Mouse (Mus musculus) brain, adult 2 months (tissue): ENCODE measurements around the gene Klk7.
A peak's percentile ranks its signal among the peaks of the same experiment; 100 is the strongest.

Experiments
- DNase-seq: peaks from one replicate; pipeline ENCODE4 v3.0.0; 2011; ENCODE audit warnings: low read depth, low spot score

Gene Klk7

GRCm38 (mm10) chr7:43797333-43797769, 13.7 kb upstream of the Klk7 start, which contains the start of gene Klk8:
Klk8 (plus strand) TSS chr7:43797577.
- DNase-seq: no peak

DNA sequence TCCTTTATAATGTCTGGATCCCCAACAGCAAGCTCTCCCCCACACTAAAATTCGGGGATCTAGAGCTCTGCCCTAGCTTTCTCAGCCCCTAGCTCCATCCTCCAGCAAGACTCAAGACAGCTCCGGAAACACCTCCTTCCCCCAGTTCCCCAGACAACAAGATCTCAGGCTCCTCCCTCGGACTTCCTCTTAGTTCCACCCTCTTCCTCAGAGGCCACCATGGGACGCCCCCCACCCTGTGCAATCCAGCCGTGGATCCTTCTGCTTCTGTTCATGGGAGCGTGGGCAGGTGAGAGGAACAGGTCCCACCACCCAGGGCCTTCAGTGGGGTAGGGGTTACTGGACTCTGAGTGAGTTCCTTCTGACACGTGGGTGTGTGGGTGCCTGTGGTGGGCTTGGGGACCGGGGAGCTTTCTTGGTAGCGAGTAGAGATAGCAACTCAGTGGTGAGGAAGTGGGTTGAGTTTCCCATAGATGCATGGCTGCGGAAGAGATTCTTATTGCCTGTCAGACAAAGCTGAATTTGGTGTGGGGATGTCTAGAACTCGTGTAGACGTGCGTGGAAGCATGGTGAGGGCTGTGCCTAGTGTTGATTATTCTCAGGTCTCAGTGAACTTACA, 13.1 kb upstream of the Klk7 start:
- peak; percentile 16 for DNase-seq

DNA sequence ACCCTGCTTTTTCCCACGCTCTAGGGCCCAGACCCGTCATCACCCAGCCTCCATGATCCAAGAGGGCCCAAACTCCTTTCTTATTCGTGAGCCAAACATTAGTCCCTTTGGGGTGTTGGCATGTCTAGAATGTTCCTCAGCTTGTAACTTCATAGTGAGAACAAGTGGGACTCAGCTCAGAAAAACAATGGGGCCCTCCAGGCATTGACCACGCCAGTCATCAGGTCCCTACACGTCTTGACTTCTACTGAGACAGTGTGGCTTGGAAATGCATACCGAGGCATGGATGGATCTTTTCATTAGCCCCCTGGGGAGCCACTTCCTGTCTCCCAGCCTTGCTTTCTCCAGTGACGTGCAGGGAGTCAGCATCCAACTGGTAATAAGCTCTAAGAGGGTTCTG, 11.2 kb upstream of the Klk7 start:
- no peak for DNase-seq

DNA sequence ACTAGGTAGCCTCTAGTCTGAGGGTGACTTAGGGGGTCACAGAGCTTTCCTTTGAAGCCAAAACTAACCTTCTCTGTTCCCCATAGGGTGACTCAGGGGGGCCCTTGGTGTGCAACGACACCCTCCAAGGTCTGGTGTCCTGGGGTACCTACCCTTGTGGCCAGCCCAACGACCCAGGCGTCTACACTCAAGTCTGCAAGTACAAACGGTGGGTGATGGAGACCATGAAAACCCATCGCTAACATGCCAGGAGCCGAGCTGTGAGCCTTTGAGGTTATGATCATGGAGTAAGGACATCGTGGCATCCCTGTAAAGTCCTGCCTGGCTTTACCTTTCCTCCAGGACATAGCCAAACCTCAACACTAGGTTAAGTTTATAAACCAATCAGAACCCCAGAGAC, 4.1 kb downstream of the Klk7 start:
- DNase-seq: no peak

DNA sequence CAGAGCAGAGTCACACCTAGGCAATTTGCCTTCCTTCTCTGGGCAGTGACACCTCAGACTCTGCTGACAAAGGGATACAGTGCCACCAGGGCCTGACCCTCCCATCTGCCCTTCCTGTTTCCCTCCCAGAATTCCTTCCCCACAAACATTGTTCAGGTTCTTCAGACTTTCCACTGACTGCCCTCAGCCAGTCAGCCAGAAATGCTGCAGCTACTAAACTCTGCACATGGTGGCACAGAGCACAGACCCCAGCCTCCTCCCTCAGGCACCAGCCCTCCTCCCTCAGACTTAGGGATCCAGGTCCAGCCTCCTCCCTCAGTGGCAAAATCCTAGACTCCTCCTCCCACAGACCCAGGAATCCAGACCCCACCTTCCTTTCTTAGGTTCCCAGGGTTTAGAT, 5.7 kb downstream of the Klk7 start:
- no peak for DNase-seq

DNA sequence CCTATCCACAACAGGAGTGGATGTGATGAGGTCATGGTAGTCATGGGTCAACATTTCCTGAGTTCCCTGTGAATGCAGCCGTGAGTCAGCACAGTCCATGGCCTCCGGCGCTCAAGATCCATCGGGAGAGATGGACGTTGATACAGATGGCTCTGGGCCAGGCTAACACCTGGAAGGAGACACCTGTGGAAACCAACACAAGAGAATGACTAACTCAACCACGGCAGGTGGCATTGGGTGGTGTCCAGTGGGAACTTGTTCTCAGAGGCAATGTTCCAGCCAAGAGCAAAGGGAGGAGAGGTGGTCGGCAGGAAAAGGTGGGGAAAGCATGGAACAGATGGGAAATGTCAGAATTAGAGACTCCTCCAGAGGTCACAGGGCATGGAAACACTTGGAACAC, 10.5 kb downstream of the Klk7 start:
- no peak for DNase-seq

GRCm38 (mm10) chr7:43824199-43824598, 13.1 kb downstream of the Klk7 start, which contains the start of gene Klk6:
Klk6 (plus strand) TSS chr7:43824499.
- peak; percentile 43 for DNase-seq

- DNase-seq: no peak
Measured at GRCm38 (mm10) chr7:43826056-43826455, 15.0 kb downstream of the Klk7 start.

DNA sequence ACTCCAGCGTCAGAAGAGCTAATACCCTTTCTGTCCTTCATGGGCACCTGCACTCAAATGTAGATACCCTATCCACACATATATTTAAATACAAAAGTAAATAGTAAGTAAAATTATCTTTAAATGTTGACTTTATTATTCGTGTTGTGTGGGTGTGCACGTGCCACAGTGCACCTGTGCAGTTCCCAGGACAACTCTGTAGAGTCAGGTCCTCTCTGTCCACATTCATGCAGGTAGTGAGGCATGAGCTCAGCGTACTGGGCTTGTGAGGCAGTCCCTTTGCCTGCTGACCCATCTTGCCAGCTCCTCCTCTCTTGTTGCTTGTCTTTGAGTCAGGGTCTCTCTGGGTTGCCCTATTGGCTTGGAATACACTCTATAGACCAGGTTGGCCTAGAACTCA, 16.6 kb downstream of the Klk7 start:
- no peak for DNase-seq

DNA sequence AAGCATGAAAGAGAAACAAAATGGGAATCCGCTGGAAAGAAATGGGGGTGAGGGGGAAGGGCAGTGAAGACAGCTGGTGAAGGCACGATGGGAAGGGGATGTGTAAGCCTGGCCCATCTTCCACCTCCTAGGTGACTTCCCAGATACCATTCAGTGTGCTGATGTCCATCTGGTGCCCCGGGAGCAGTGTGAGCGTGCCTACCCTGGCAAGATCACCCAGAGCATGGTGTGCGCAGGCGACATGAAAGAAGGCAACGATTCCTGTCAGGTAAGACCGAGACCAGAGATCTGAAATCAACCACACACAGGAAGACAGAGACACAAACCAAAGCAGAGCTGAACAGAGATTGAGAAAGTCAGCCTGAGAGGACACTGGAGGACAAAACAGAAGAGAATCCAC, 17.9 kb downstream of the Klk7 start:
- no peak for DNase-seq

GRCm38 (mm10) chr7:43841701-43842100, 30.6 kb downstream of the Klk7 start, which contains the start of gene Klk5:
Klk5 (plus strand) TSS chr7:43841971.
- DNase-seq: no peak

- no peak for DNase-seq
Measured at GRCm38 (mm10) chr7:43843801-43844200, 32.7 kb downstream of the Klk7 start.

- no peak for DNase-seq
Measured at GRCm38 (mm10) chr7:43851616-43852015, 40.5 kb downstream of the Klk7 start.

GRCm38 (mm10) chr7:43854642-43855380, 43.7 kb downstream of the Klk7 start:
- DNase-seq: no peak

DNA sequence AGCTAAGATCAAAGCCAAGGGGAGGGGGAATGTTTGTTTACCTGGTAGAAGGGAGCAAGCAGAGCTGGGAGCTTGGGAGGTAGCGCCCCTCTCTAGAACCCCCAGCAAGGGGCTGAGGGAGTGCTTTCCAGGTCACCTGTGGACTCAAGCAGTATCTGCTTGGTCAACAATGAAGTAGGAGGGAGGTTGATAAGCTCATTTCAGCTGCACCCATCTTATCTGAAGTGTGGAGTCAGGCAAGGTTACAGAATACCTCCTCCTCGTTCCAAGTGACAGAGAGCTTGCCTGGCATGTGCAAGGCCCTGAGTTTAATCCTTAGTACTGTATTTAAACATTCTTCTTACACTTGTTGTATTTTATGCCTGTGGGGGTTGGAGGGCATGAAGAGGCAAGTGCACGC, 44.6 kb downstream of the Klk7 start:
- DNase-seq: no peak

DNA sequence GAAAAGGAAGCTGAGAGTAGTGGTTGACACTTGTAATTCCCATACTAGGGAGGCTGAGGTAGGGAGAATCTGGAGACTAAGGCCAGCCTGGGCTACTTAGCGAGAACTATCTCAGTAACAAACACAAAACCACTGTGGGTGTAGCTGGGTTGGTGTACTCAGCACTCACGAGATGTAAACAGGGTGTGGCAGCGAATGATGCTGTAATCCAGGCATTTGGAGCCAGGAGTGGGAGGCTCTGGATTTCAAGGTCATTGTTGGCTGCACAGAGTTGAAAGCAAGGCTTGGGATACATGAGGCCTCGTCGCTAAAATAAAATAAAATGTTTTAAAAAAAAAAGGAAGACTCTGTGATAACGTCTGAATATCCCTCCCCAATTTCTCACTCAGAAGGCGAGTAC, 45.2 kb downstream of the Klk7 start:
- DNase-seq: no peak

DNA sequence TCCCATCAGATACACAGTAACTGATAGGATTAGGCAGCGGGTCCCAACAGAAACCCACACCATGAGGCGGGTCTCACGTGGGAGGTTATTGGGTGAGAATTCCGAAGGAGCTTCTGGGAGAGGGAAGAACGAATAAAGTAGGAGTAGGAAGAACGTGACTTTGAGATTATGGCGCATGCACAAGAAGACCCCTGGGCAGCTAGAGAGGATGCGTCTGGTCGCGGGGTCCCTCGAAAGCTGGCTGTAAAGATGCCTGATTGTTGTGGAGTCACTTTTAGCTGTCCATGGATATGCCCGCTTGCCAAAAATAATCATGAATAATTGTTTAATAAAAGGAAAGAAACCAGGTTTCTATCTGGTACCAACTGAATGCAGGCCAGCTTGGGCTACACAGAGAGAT, 46.4 kb downstream of the Klk7 start:
- DNase-seq: no peak

DNA sequence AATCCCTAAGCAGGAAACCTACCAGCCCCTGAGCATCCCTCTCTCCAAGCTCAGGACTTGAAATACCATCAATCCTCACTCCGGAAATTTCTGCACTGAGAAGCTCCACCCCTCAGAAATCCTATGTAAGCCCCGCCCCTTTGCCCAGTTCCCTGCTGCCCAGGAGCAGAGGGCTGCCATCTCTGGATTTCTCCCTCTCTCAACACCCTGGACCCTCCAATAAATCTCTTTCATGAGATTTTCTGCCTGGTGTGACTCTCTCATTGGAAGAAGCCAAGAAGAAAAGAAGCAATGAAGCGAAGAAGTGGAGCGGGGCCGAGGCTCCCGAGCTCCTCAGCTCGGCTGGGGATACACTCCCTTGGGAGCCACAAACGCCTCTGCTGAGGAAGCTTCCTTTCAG, 49.3 kb downstream of the Klk7 start:
- no peak for DNase-seq
